Mouse (Mus musculus) hindbrain, embryonic 11.5 days (tissue): ENCODE results near the gene Oas2. TPM values are rescaled to one million over a fixed set of nuclear protein-coding genes. Genes with fewer than 3 reads are reported as not detected.

ENCODE experiments used
- ATAC-seq: fragments of 200-750 bp; cut with Nextera tagmentation; 2 replicates; pipeline ENCODE4 v1.8.0; 2017; ENCODE audit warnings: mild to moderate bottlenecking, moderate TSS enrichment, moderate library complexity; ENCODE audit not compliant: low FRiP score
- DNase-seq: peaks from one replicate; pipeline ENCODE4 v3.0.0-alpha.2; 2015; ENCODE audit warnings: low spot score
- H3K27ac ChIP-seq: fragments of 300-500 bp; sonication (generic); 2 replicates; pipeline ENCODE4 v1.5.1; 2014; ENCODE audit warnings: mild to moderate bottlenecking, low read depth, low read length
- H3K27me3 ChIP-seq: fragments of 300-500 bp; sonication (generic); 2 replicates; pipeline ENCODE4 v1.6.1; 2014; ENCODE audit warnings: mild to moderate bottlenecking, low read length, moderate library complexity, mixed read lengths; ENCODE audit not compliant: control insufficient read depth, insufficient read depth
- H3K36me3 ChIP-seq: fragments of 300-500 bp; sonication (generic); 2 replicates; pipeline ENCODE4 v1.6.1; 2014; ENCODE audit warnings: mild to moderate bottlenecking, low read length, moderate library complexity, mixed read lengths; ENCODE audit not compliant: control insufficient read depth, insufficient read depth
- H3K4me1 ChIP-seq: fragments of 300-500 bp; sonication (generic); replicated peaks from 2 replicates; pipeline ENCODE4 v1.6.1; 2014; ENCODE audit warnings: low read length, mixed read lengths; ENCODE audit not compliant: control insufficient read depth, insufficient read depth
- H3K4me2 ChIP-seq: fragments of 300-500 bp; sonication (generic); replicated peaks from 2 replicates; pipeline ENCODE4 v1.6.1; 2014; ENCODE audit warnings: mild to moderate bottlenecking, low read depth, low read length
- H3K4me3 ChIP-seq: fragments of 300-500 bp; sonication (generic); 2 replicates; pipeline ENCODE4 v1.5.1; 2014; ENCODE audit warnings: low read depth, low read length
- H3K9ac ChIP-seq: fragments of 300-500 bp; sonication (generic); 2 replicates; pipeline ENCODE4 v1.6.1; 2014; ENCODE audit warnings: low read depth, low read length
- H3K9me3 ChIP-seq: fragments of 300-500 bp; sonication (generic); 2 replicates; pipeline ENCODE4 v1.6.1; 2016; ENCODE audit warnings: low read length; ENCODE audit not compliant: control insufficient read depth
- WGBS: fragments of 180-500 bp; shearing (Covaris S2); extraction: QIAGEN DNeasy Blood & Tissue Kit; methylation state at CpG from one replicate; pipeline ENCODE4 v1.1.7; 2014; 5-methylcytosine and 5-hydroxymethylcytosine counted together
- polyA plus RNA-seq: library from polyadenylated mRNA; unstranded; fragments of >200 nt; fragmentation: Nextera tagmentation; extraction: Ambion mirVana; gene quantifications from 2 replicates; pipeline ENCODE4 v1.2.1, GENCODE M21; 2014

Oas2 gene
- polyA plus RNA-seq, 1 experiment from 2014 or later = not detected

GRCm38 (mm10) chr5:120778941-120779340 is 29.3 kb upstream of the Oas2 start:
- Histone ChIP-seq H3K27ac (no peak overlapping the region), H3K4me1 (no peaks in the 10 kb centered on the region), H3K9me3 (no peaks in the 10 kb centered on the region), H3K4me2 (no peak overlapping the region), H3K36me3 (no peaks in the 10 kb centered on the region), H3K4me3 (no peak overlapping the region), H3K27me3 (no peaks in the 10 kb centered on the region), H3K9ac (no peak overlapping the region)
- WGBS = 72% methylated on average over 2 of the region's 2 CpGs
- ATAC-seq = no peak
- DNase-seq = no peak

DNA sequence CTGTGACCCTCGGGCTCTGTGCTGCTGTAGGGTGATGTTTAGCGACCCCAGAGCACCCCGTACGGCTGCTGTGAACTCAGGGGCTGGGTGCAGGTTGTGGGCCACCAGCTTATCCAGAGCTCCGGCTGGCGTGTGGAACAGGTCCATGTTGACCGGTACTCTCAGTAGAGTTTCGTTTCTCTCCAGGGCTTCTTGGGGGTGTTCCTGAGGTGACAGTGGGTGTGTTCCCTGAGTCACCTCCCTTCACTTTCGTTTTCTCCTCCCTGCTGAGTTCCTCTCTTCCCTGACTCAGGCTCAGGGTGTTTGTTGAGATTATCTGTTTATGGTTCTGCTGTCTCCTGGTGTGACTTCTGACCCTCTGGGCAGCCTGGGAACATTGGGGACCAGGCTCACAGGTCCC is 27.8 kb upstream of the Oas2 start, which contains the start of gene Oas3:
TSS of gene Oas3 (minus strand) at position 184 of the 400 bp plus-strand sequence.
- no peak for DNase-seq
- Histone ChIP-seq H3K4me2 (no peak within 1 kb of the TSS), H3K9me3 (no peaks in the 10 kb centered on the region), H3K27ac (no peak within 1 kb of the TSS), H3K4me1 (no peaks in the 10 kb centered on the region), H3K4me3 (no peak within 1 kb of the TSS), H3K27me3 (no peaks in the 10 kb centered on the region), H3K36me3 (no peaks in the 10 kb centered on the region), H3K9ac (no peak within 1 kb of the TSS)
- ATAC-seq = no peak
- 75% methylated on average over 9 of the region's 9 CpGs for WGBS

GRCm38 (mm10) chr5:120776801-120777200 is 27.1 kb upstream of the Oas2 start:
- Histone ChIP-seq H3K9ac (no peak overlapping the region), H3K27me3 (no peaks in the 10 kb centered on the region), H3K36me3 (no peaks in the 10 kb centered on the region), H3K4me3 (no peak overlapping the region), H3K4me1 (no peaks in the 10 kb centered on the region), H3K9me3 (no peaks in the 10 kb centered on the region), H3K27ac (no peak overlapping the region), H3K4me2 (no peak overlapping the region)
- 80% methylated on average over 5 of the region's 5 CpGs for WGBS
- ATAC-seq (no peak), DNase-seq (no peak)

- Histone ChIP-seq H3K36me3 (no peaks in the 10 kb centered on the region), H3K9me3 (no peaks in the 10 kb centered on the region), H3K9ac (no peak overlapping the region), H3K4me1 (no peaks in the 10 kb centered on the region), H3K27me3 (no peaks in the 10 kb centered on the region), H3K4me3 (no peak overlapping the region), H3K27ac (no peak overlapping the region), H3K4me2 (no peak overlapping the region)
- DNase-seq = no peak
- 82% methylated on average over 14 of the region's 14 CpGs for WGBS
- ATAC-seq = no peak
Measured at GRCm38 (mm10) chr5:120775287-120775985, 25.8 kb upstream of the Oas2 start.

DNA sequence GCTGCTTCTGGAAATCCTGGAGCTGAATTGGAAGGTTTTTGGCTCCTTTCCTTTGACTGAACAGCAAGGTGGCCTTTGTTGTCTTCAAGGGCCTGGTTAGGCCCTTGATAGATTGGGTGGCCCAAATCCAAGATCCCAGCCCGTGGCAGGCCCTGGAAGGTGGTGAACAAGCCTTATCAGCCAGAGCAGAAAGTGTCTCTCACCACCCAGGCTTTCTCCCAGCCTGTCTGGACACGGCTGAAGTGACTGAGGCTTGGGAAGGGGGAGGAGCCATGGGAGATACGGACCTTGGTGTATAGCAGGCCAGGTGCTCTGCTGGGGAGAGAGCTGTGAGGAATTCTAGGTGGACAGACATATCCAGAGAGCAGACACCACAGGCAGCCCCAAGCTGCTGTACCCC is 19.7 kb upstream of the Oas2 start:
- ATAC-seq (no peak), DNase-seq (no peak)
- H3K4me3 ChIP-seq = no peak overlapping the region
- no peaks in the 10 kb centered on the region for H3K9me3 ChIP-seq
- no peak overlapping the region for H3K4me2 ChIP-seq
- 75% methylated on average over 3 of the region's 3 CpGs for WGBS
- H3K27me3 ChIP-seq = no peaks in the 10 kb centered on the region
- H3K27ac ChIP-seq = no peak overlapping the region
- H3K36me3 ChIP-seq = no peaks in the 10 kb centered on the region
- no peak overlapping the region for H3K9ac ChIP-seq
- H3K4me1 ChIP-seq = no peaks in the 10 kb centered on the region

- 70% methylated on average over 8 of the region's 8 CpGs for WGBS
- H3K4me1 ChIP-seq = no peaks in the 10 kb centered on the region
- H3K4me2 ChIP-seq = no peak overlapping the region
- no peaks in the 10 kb centered on the region for H3K27me3 ChIP-seq
- ATAC-seq (no peak), DNase-seq (no peak)
- no peaks in the 10 kb centered on the region for H3K36me3 ChIP-seq
- H3K9ac ChIP-seq = no peak overlapping the region
- H3K9me3 ChIP-seq = no peaks in the 10 kb centered on the region
- H3K27ac ChIP-seq = no peak overlapping the region
- H3K4me3 ChIP-seq = no peak overlapping the region
Measured at GRCm38 (mm10) chr5:120765010-120765409, 15.4 kb upstream of the Oas2 start.

DNA sequence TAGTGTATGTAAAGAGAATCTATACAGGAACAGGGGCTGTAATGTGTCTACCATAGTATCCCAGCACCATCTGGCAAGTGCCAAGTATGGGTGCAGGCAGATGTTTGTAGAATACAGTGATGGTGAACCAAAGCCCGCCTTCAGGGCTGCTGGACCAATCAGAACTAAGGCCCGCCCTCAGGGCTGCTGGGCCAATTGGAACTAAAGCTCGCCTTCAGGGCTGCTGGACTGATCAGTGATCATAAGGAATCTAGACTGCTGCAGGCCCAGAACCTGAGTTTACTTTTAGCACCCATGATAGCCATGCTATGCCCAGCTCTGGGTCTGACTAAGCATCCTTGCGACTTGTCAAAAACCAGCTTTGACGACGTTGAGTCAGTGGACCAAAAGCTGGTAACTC is 12.2 kb upstream of the Oas2 start:
- no peak for ATAC-seq
- Histone ChIP-seq H3K27me3 (no peaks in the 10 kb centered on the region), H3K4me3 (no peak overlapping the region), H3K36me3 (no peaks in the 10 kb centered on the region), H3K9me3 (no peaks in the 10 kb centered on the region), H3K27ac (no peak overlapping the region), H3K9ac (no peak overlapping the region), H3K4me1 (no peaks in the 10 kb centered on the region), H3K4me2 (no peak overlapping the region)
- peak; percentile 49 for DNase-seq
- WGBS = 25% methylated on average over 6 of the region's 6 CpGs

GRCm38 (mm10) chr5:120754215-120754614 is 4.6 kb upstream of the Oas2 start:
- H3K9ac ChIP-seq = no peak overlapping the region
- ATAC-seq (no peak), DNase-seq (no peak)
- H3K27me3 ChIP-seq = no peaks in the 10 kb centered on the region
- no peaks in the 10 kb centered on the region for H3K36me3 ChIP-seq
- H3K27ac ChIP-seq = no peak overlapping the region
- H3K4me3 ChIP-seq = no peak overlapping the region
- H3K9me3 ChIP-seq = no peaks in the 10 kb centered on the region
- H3K4me2 ChIP-seq = no peak overlapping the region
- no peaks in the 10 kb centered on the region for H3K4me1 ChIP-seq
- 93% methylated on average over 4 of the region's 4 CpGs for whole genome bisulfite sequencing

- WGBS = 84% methylated on average over 3 of the region's 3 CpGs
- no peak for DNase-seq
- H3K36me3 ChIP-seq = no peaks in the 10 kb centered on the region
- ATAC-seq = no peak
- no peaks in the 10 kb centered on the region for H3K27me3 ChIP-seq
- no peak overlapping the region for H3K9ac ChIP-seq
- H3K9me3 ChIP-seq = no peaks in the 10 kb centered on the region
- no peaks in the 10 kb centered on the region for H3K4me1 ChIP-seq
- H3K4me2 ChIP-seq = no peak overlapping the region
- no peak overlapping the region for H3K27ac ChIP-seq
- no peak overlapping the region for H3K4me3 ChIP-seq
Measured at GRCm38 (mm10) chr5:120752786-120753185, 3.1 kb upstream of the Oas2 start.
